Mouse (Mus musculus) fat pad, adult 2 months (tissue): Measurements from ENCODE around the gene Kif1bp.

Source experiments
- DNase-seq: peaks from one replicate; pipeline ENCODE4 v3.0.0-alpha.2; 2011; ENCODE audit warnings: low read depth, low spot score; ENCODE audit errors: extremely low read depth

The Kif1bp gene

GRCm38 (mm10) chr10:62557736-62558135 lies 20.5 kb downstream of the Kif1bp start:
- DNase-seq, result no peak

DNA sequence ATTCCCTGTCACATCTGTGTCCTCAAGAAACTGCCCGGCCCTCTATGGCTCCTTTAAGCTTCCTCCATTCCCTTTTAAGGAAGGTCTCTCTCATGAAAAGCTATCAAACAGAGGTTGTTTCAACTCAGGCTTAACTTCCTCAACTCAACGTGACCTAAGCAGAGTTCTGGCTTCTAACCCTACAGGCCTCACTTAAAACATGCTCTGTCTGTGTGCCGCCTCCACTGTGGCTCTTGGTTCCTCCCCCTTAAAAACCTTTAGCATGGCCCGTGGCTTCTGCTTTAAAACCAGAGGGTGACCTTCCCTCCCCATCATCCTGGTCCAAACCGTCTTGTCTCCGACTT lies 21.7 kb downstream of the Kif1bp start:
- no peak for DNase-seq

DNA sequence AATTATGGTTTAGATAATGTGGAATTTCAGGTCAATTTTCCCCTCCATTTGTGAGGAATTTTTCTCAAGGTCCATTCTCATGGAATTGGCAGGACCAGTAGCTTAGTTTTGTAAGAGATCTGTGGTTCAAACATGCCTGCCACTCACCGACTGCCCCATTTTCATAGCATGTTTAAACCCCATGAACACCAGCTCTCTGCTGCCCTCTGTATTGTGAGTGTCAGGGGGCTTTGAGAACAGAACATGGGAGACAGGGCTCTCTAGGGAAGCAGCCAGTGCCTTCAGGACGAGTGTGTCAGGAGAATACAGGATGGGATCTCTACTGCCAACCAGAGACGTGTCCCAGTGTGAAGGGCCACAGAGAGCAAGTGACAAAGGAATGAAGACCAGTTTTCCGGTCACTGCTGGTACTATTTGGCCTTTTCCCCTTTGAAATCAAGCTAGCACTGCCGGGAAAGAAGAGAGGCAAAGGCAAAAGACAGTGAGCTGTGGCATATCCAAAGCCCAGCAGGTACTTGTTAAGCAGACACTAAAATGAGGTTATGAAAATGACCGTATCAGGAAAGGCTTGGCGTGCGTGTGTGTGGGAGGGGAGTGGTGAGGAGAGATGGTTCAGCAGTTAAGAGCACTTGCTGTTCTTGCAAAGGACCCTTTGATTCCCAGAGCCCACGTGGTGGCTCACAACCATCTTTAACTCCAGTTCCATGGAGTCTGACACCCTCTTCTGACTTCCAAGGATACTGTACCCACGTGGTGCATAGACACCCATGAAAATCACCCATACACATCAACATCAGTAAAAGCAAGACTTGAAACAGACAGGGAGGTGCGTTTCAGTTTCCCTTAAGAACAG lies 22.3 kb downstream of the Kif1bp start:
- DNase-seq, result no peak

DNA sequence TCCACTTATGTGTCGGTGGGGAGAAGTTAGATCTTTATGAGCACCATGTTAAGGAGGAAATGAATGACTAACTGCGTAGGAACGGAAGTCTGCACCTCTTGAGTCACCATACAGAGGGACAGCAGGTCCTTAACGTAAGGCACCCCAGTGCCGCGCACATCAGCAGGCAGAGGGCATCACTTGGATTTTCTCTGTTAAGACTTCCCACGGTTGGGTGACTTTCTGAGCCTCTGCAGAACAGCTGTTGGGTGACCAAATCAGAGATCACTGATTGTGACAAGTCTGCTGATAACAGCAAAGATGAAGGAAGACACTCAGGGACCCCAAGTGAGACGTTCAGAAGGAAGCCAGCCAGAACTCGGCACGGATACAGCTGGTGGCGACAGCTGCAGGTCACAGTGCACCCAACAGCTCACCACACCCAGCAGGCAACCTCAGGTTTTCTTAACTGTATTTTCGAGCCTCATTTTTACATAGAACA lies 24.6 kb downstream of the Kif1bp start:
- no peak for DNase-seq

- no peak for DNase-seq
Observed at GRCm38 (mm10) chr10:62550787-62551300, 27.4 kb downstream of the Kif1bp start.

DNA sequence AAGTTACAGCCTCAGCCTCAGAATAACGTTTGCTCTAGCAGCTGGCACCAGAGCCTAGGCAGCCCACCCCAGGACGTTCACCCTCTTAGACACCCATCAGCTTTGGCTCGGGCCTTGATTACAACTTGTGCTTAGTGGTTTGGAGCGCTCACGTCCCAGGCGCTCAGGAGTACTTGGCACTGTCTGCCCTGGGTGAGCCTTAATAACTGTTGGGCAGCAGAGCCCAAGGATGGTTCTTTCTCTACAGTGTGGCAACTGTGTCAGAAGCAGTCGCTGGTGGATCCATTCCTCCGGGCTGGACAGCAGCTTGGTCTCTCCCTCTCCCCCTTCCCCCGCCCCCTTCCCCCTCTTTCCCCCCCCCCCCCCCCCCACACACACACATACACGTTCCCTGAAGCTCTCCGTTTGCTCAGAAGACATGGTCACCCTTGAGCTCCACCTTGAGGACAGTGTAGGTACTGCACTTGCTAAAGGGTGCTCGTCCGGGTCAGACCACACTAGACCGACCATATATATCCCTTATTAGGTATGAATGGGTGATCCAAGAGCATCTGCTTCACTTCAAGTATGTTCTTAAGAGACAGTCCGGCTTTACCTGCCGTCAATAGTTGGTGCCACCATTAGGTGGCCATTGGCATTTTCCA lies 28.6 kb downstream of the Kif1bp start:
- no peak for DNase-seq

- no peak for DNase-seq
Observed at GRCm38 (mm10) chr10:62546441-62546840, 31.8 kb downstream of the Kif1bp start.

- no peak for DNase-seq
Observed at GRCm38 (mm10) chr10:62545759-62546158, 32.5 kb downstream of the Kif1bp start.

DNA sequence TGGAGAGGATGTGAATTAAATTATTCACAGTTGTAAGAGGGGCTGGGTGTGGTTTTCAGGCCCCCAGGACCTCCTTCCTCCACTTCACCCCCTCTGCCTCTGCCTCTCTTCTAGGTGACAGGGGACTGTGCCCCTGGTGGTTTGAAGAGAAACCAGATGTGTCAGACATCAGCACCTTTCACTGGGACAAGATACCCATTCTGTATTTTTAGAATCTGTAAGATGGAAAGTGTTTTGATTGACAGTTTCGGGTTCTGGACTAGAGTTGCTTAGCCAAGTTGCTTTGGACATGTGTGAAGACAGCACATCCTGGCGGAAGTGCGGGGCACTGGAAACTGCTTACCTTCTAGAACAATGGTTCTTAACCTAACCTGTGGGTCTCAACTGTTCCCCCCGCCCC lies 33.9 kb downstream of the Kif1bp start:
- no peak for DNase-seq

DNA sequence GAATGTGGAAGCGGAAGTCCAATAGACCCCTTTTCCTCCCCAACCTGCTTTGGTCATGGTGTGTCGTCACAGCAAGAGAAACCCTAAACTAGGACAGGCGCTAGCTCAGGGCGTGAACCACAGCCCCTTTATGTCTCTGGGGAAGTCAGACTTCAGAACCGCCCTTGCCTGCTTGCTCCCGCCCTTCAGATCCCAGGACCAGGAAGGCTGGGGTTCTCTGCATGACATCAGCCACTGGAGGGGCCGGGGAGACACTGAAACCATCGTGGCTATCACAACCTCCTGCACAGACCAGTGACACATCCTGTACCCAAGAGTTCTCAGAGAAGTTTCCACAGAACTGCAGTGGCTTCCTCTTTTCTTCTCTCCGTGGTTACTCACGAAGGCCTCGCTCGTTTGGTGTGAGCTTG lies 34.9 kb downstream of the Kif1bp start:
- no peak for DNase-seq

DNA sequence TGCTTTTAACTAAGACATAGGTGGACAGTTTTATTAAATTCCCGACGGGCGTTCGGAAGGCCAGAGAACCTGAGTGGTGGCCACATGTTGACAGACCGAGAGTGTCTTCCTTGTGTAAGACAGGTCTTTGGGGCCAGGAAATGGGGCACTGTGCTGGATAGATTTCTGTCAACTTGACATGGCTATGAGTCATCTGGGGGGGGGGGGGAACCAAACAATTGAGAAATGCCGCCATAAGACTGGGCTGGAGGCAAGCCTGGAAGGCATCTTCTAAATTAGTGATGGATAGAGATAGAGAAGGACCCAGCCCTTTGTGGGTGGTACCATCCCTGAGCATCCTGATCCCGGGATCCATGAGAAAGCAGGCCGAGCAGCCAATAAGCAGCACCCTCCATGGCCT lies 35.3 kb downstream of the Kif1bp start:
- no peak for DNase-seq

DNA sequence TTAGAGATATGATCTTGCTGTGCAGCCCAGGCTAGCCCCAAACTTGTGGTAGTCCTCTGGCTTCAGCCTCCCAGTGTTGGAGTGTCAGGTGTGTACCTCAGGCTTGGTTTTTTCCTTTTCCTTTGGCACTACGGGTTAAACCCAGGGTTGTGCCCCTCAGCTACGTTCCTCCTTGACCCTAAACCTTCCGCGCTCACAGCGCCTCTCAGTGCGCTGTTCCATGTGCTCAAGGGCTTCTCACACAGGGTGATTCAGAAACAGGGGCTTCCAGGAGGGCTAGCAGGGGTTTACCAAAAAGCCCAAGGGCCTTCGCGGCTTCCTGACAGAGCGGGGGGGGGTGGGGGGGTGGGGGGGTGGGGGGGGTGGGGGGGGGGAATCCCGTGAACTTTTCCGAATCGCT lies 35.8 kb downstream of the Kif1bp start:
- DNase-seq, result no peak

- no peak for DNase-seq
Observed at GRCm38 (mm10) chr10:62541499-62541898, 36.8 kb downstream of the Kif1bp start.

DNA sequence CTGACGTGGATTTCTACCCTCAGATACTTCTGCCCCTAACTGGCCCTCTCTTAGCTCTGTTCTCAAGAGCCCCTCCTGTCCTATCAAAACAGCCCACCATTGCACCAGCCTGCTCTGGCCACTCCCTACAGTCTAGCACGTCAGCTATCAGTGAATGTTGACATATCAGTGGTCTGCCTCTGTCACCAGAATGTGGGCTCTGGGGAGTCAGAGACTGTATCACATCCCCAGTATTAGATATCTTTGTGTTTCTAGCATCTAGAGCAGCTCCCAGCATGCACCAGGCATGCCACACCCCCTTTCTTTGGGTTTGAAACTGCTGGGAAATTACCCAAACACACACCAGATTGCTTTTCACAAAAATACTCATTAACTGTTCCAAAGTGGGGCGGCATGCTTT lies 37.5 kb downstream of the Kif1bp start:
- no peak for DNase-seq

- DNase-seq, result no peak
Observed at GRCm38 (mm10) chr10:62534509-62534908, 43.7 kb downstream of the Kif1bp start.

DNA sequence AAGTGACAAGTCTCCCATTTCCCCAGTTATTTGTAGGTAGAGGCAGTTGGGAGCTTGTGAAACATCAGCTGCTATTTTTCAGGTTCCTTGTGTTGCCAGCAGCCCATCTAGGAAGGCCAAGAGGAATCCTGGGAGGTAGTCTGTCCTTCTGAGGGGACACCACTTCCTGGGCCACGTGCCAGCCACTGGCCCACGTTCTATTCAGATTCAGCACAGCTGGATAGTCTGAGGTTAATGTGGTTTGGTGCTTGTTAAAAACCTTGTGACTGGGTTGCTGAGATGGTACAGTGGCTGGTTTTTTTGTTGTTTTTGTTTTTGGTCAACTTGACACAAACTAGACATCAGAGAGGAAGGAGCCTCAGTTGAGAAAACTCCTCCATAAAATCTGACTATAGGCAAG lies 45.4 kb downstream of the Kif1bp start:
- DNase-seq, result no peak

- DNase-seq, result no peak
Observed at GRCm38 (mm10) chr10:62530183-62530582, 48.1 kb downstream of the Kif1bp start.

DNA sequence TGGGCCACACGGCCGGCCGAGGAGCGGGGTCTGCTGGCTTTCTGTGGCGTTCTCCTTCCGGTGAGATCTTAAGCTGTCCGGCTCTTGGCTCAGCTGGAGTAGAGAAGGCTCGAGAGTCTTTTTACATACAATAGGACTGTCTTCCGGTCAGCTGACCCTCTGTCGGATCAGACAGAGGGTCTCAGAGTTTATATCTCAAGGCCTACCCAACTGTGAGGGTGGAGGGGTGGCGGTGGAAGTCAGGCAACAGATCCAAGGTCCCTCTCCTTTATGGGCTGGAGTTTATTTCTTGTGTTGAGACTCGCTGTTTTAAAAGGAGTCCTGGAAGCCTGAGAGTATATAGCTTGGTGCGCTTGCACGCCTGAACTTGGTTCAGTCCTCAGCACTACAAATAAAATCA lies 50.9 kb downstream of the Kif1bp start, which contains the start of gene Srgn:
Gene Srgn, minus strand, starts transcription at position 101 of the 400 bp plus-strand sequence.
- DNase-seq, result no peak

DNA sequence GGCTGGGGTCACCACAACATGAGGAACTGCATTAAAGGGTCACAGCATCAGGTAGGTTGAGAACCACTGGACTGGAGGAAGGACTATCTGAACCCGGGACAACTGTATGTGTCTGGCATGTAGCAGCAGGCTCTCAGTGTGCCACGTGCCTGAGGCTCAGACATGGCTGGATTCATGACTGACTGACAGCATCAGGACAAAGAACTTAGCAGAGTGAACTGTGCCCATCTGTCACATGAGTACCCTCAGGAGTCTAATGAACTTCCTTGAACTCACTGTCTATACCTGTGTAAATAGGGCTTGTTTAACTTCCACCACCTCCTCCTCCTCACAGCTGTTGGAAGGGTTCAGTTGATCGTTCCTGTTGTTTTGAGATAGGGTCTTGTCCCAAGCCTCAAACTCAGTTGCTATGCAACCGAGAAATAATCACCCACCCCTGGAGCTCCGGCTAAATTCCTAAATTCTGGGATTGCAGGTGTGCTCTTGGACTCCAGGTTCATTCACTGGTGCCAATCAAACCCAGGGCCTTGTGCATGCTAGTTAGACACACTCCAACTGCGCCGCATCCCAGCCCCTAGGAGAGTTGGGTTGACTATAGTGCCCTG lies 55.8 kb downstream of the Kif1bp start:
- DNase-seq, result no peak

DNA sequence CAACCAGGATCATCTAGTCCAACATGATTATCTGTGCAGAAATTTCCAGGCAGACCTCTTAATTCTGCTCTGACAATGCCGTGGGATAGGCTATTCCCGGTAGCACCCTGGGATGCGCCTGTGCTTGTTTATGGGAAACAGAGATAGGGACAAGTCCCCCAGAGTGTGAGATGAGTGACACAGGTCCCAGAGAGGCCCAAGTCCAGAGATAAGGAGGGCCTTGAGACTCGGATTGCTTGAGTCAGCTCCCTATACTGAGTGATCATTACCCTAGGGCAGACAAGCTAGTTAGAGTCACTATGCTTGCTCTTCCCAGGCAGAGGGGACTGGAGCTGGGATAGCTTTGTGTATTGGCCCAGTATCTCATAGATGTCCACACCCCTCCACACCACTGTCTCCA lies 56.5 kb downstream of the Kif1bp start:
- DNase-seq, result no peak

DNA sequence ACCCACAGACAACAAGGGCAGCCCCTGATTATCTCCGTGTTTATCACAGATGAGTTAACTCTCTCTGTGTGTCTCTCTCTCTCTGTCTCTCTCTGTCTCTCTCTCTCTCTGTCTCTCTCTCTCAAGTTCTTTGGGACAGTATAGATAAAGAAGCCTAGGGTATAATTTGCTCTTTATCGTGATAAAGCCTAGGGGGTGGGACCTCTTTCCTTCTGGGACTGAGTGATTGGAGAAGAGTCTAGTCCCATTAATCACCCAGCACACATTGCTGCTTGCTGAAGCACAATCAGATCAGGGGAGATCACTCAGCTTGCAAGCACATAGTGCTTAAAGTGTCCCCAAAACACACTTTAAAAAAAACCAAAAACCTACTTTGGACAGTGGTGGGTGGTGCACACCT lies 57.3 kb downstream of the Kif1bp start:
- DNase-seq, result no peak

DNA sequence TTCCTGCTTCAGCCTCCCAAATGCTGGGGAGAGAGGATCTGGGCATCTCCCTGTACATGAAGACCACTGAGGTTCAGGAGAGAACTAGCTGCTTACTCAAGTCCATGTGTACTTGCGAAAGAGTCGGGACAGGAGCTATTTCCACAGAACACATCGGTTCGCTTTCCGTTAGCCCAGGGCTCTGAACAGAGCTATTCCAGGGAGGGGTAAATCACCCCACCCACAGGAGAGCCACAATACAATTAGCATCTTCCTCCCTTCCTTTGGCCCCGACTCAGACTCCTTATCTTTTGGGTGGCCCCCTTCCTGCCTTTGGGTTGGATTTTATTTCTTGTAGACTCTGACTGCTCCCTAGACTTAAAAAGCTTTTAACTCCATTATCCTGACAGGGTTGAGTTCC lies 60.7 kb downstream of the Kif1bp start:
- DNase-seq, result no peak
